Mouse (Mus musculus) megakaryocyte, embryonic 14.5 days (primary cell): ENCODE data around the gene Fignl2.

Source experiments
- FLI1 ChIP-seq: IDR thresholded peaks from 2 replicates; pipeline ENCODE4 v1.6.1; 2012; ENCODE audit warnings: low read length, inconsistent platforms, mixed read lengths
- GATA1 ChIP-seq: IDR thresholded peaks from 3 replicates; pipeline ENCODE4 v1.6.1; 2012; ENCODE audit warnings: mixed read lengths, low read length, inconsistent platforms, borderline replicate concordance

- no peak for TF ChIP-seq GATA1
- TF ChIP-seq FLI1: no peak
These were observed 8.7 kb downstream of the Fignl2 start for GRCm38 (mm10) chr15:101069641-101070190.
